Mouse (Mus musculus) heart, adult 2 months (tissue): Measurements from ENCODE around the gene Fa2h. TPM values are rescaled to one million over a fixed set of nuclear protein-coding genes. Genes with fewer than 3 reads are reported as not detected.
A peak's percentile ranks its signal among the peaks of the same experiment; 100 is the strongest.

Experiments
- DNase-seq, 2 experiments: peaks; one replicate each; pipeline ENCODE4 v3.0.0; 2021
- H3K27ac ChIP-seq: fragments of 200-600 bp; 2 replicates; pipeline ENCODE4 v1.8.1; 2022
- H3K27me3 ChIP-seq: fragments of 200-500 bp; 2 replicates; pipeline ENCODE4 v1.6.1; 2012; ENCODE audit warnings: mild to moderate bottlenecking, low read length, inconsistent platforms, mixed read lengths; ENCODE audit not compliant: control insufficient read depth, insufficient read depth
- H3K36me3 ChIP-seq: fragments of 200-500 bp; 2 replicates; pipeline ENCODE4 v1.6.1; 2012; ENCODE audit warnings: low read length, inconsistent platforms; ENCODE audit not compliant: control insufficient read depth, insufficient read depth
- H3K4me1 ChIP-seq: fragments of 200-500 bp; 2 replicates; pipeline ENCODE4 v1.6.1; 2011; ENCODE audit warnings: low read length; ENCODE audit not compliant: control insufficient read depth, insufficient read depth
- H3K4me3 ChIP-seq: fragments of 200-600 bp; 2 replicates; pipeline ENCODE4 v1.8.1; 2022
- H3K79me2 ChIP-seq: fragments of 200-500 bp; replicated peaks from 2 replicates; pipeline ENCODE4 v1.6.1; 2012; ENCODE audit warnings: mild to moderate bottlenecking, inconsistent platforms, low read length, moderate library complexity, mixed read lengths; ENCODE audit not compliant: control insufficient read depth, insufficient read depth
- H3K9ac ChIP-seq: fragments of 200-500 bp; 2 replicates; pipeline ENCODE4 v1.6.1; 2012; ENCODE audit warnings: low read depth, mild to moderate bottlenecking, control low read depth, inconsistent platforms, low read length, mixed read lengths
- CTCF ChIP-seq: fragments of 200-600 bp; IDR thresholded peaks from 2 replicates; pipeline ENCODE4 v1.8.1; 2022; ENCODE audit warnings: antibody characterized with exemption, mild to moderate bottlenecking, moderate library complexity
- EP300 ChIP-seq: fragments of 200-500 bp; IDR thresholded peaks from 2 replicates; pipeline ENCODE4 v1.6.1; 2011; ENCODE audit warnings: low read depth, low read length, control low read depth; ENCODE audit not compliant: insufficient read depth
- POLR2A ChIP-seq: fragments of 200-500 bp; IDR thresholded peaks from 2 replicates; pipeline ENCODE4 v1.6.1; 2011; ENCODE audit warnings: mild to moderate bottlenecking, low read depth, low read length, control low read depth; ENCODE audit not compliant: insufficient read depth
- WGBS: fragments of 180-500 bp; shearing (Covaris S2); methylation state at CpG from one replicate; pipeline ENCODE4 v1.1.7; 2018; 5-methylcytosine and 5-hydroxymethylcytosine counted together
- intact Hi-C: fragments of 180-260 bp; cut with DNase I; formaldehyde crosslinking; loops from one replicate; pipeline ENCODE4 v1.15.1; 2025
- polyA plus RNA-seq: library from polyadenylated mRNA; depleted of rRNA; stranded (reverse); fragments of >200 nt; gene quantifications from 2 replicates; pipeline ENCODE4 v1.2.3, GENCODE M21; 2012
- total RNA-seq, 2 experiments: library from RNA; stranded (reverse); gene quantifications; 2 replicates each; pipeline ENCODE4 v1.2.3; 2021

Gene Fa2h
- total and polyA plus RNA-seq, 3 experiments: 0.18 to 0.29 TPM; not detected in 1

DNA sequence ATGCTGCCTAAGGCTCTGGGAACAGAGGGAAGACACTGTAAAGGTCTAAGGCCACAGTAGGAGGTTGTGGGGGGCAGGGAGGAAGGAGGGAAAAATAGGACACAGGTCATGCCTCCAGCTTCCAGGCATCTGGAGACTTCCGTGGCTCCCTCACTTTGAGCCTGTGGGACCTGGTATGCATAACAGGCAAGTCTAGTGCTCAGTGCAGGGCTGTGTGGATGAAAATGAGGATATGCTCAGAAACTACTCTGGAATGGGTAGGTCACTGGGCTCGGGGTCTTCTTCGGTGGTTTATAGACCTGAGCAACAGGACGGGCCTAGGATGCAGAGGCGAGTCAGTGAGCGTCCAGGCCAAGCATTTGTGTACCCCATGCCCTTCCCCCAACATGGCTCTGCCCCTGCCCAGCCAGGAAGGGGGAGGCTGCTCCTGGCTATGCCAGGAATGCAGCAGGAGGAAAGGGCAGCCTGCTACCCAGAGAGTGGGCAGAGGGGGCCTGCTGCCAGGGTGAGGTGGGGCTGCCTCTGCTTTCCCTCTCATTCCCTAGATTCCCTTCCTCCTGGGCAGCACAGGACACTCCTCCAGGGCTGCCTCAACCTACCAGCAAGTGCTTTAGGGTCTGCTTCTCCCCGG, 32.9 kb downstream of the Fa2h start:
- no peak overlapping the region for H3K4me3 ChIP-seq
- H3K9ac ChIP-seq: no peak overlapping the region
- H3K79me2 ChIP-seq: no peaks in the 10 kb centered on the region
- no peak for DNase-seq
- H3K27ac ChIP-seq: no peak overlapping the region
- H3K27me3 ChIP-seq: no peaks in the 10 kb centered on the region
- intact Hi-C loops: no loop called here
- no peaks in the 10 kb centered on the region for H3K36me3 ChIP-seq
- TF ChIP-seq EP300 (no peak), POLR2A (no peak)
- H3K4me1 ChIP-seq: no peaks in the 10 kb centered on the region
- WGBS: 64% methylated on average over 7 of the region's 7 CpGs

DNA sequence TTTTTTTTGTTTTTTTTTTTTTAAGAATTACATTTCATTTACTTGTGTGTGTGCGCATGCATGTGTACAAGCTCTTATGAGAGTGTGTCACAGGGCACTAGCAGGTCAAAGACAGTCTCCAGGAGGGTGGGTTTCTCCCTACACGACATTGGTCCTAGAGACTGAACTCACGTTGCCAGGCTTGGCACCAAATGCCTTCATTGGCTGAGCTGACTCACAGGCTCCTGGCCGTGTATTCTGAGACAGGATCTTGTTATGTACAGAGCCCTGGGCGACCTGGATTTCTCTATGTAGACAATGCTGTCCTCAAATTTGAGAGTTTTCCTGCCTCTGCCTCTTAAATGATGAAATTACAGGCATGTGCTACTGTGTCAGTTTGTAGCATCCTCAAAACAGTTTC, 33.7 kb downstream of the Fa2h start:
- Histone ChIP-seq H3K9ac (no peak overlapping the region), H3K79me2 (no peaks in the 10 kb centered on the region), H3K27ac (no peak overlapping the region), H3K27me3 (no peaks in the 10 kb centered on the region), H3K36me3 (no peaks in the 10 kb centered on the region), H3K4me3 (no peak overlapping the region), H3K4me1 (no peaks in the 10 kb centered on the region)
- TF ChIP-seq CTCF: no peak
- TF ChIP-seq EP300: no peak
- no peak for TF ChIP-seq POLR2A
- intact Hi-C loops: no loop called here
- 68% methylated on average over 5 of the region's 5 CpGs for WGBS
- DNase-seq: no peak

GRCm38 (mm10) chr8:111358905-111359304, 34.7 kb downstream of the Fa2h start:
- no peak overlapping the region for H3K27ac ChIP-seq
- DNase-seq: no peak
- H3K27me3 ChIP-seq: no peaks in the 10 kb centered on the region
- intact Hi-C loops: no loop called here
- no peaks in the 10 kb centered on the region for H3K36me3 ChIP-seq
- WGBS: 53% methylated on average over 1 of the region's 1 CpGs
- TF ChIP-seq EP300: no peak
- TF ChIP-seq CTCF: 0 out of 2 replicates have a peak, but pooled peaks have one; percentile 22
- TF ChIP-seq POLR2A: no peak
- no peaks in the 10 kb centered on the region for H3K79me2 ChIP-seq
- H3K4me3 ChIP-seq: no peak overlapping the region
- H3K4me1 ChIP-seq: no peaks in the 10 kb centered on the region
- no peak overlapping the region for H3K9ac ChIP-seq

GRCm38 (mm10) chr8:111357433-111357832, 36.2 kb downstream of the Fa2h start:
- no peak overlapping the region for H3K27ac ChIP-seq
- H3K4me3 ChIP-seq: no peak overlapping the region
- no peaks in the 10 kb centered on the region for H3K36me3 ChIP-seq
- intact Hi-C loops: no loop called here
- no peak for DNase-seq
- TF ChIP-seq CTCF (no peak), EP300 (no peak), POLR2A (no peak)
- WGBS: 64% methylated on average over 4 of the region's 4 CpGs
- no peaks in the 10 kb centered on the region for H3K4me1 ChIP-seq
- no peak overlapping the region for H3K9ac ChIP-seq
- no peaks in the 10 kb centered on the region; the same call in 1 of the 2 replicates for H3K27me3 ChIP-seq
- H3K79me2 ChIP-seq: no peaks in the 10 kb centered on the region

GRCm38 (mm10) chr8:111353497-111353896, 40.1 kb downstream of the Fa2h start:
- TF ChIP-seq CTCF: no peak
- no peak for TF ChIP-seq EP300
- TF ChIP-seq POLR2A: no peak
- Histone ChIP-seq H3K36me3 (no peaks in the 10 kb centered on the region), H3K27ac (no peak overlapping the region), H3K4me1 (no peaks in the 10 kb centered on the region), H3K4me3 (no peak overlapping the region), H3K79me2 (no peaks in the 10 kb centered on the region), H3K27me3 (no peaks in the 10 kb centered on the region; the same call in 1 of the 2 replicates), H3K9ac (no peak overlapping the region)
- WGBS: 79% methylated on average over 9 of the region's 9 CpGs
- intact Hi-C loops: no loop called here
- DNase-seq: no peak

DNA sequence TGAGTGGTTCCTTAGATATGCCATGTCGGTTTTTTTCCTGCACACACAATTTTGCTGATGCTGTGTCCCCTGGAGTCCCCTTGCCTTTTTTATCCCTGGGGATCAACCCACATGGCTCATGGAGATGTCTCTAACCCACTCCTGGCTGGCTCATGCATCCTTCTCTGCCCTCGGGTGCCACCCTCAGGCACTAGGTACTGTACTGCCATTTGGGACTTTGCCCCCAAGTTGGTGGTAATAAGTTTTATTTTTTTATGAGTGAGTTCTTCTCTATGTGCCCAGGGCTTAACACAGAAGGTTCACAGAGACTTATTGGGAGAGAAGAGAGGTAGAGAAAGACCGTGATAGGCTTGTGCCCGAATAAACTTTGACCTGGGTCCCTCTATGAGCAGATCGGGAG, 41.3 kb downstream of the Fa2h start:
- Histone ChIP-seq H3K36me3 (no peaks in the 10 kb centered on the region), H3K4me1 (no peaks in the 10 kb centered on the region), H3K27ac (no peak overlapping the region), H3K79me2 (no peaks in the 10 kb centered on the region), H3K4me3 (no peak overlapping the region), H3K27me3 (no peaks in the 10 kb centered on the region; the same call in 1 of the 2 replicates), H3K9ac (no peak overlapping the region)
- no peak for DNase-seq
- no peak for TF ChIP-seq POLR2A
- TF ChIP-seq CTCF: no peak
- TF ChIP-seq EP300: no peak
- intact Hi-C loops: no loop called here
- 80% methylated on average over 5 of the region's 5 CpGs for WGBS
